Mouse (Mus musculus) hindbrain, embryonic 12.5 days (tissue): ENCODE results near the gene Scgb1b12. TPM values are rescaled to one million over a fixed set of nuclear protein-coding genes. Genes with fewer than 3 reads are reported as not detected.
"Not testable (repeated sequence)": the region's sequence is repeated elsewhere in the genome, so short reads cannot be mapped to it uniquely, and the experiment has no call there.

Source experiments
- ATAC-seq: fragments of 200-750 bp; cut with Nextera tagmentation; 2 replicates; pipeline ENCODE4 v1.8.0; 2017; ENCODE audit warnings: moderate TSS enrichment; ENCODE audit not compliant: low FRiP score
- H3K27ac ChIP-seq: fragments of 300-500 bp; sonication (generic); 2 replicates; pipeline ENCODE4 v1.5.1; 2016; ENCODE audit warnings: mild to moderate bottlenecking
- H3K27me3 ChIP-seq: fragments of 300-500 bp; sonication (generic); 2 replicates; pipeline ENCODE4 v1.6.1; 2016; ENCODE audit warnings: mild to moderate bottlenecking
- H3K36me3 ChIP-seq: fragments of 300-500 bp; sonication (generic); 2 replicates; pipeline ENCODE4 v1.6.1; 2016; ENCODE audit warnings: mild to moderate bottlenecking
- H3K4me1 ChIP-seq: fragments of 300-500 bp; sonication (generic); 2 replicates; pipeline ENCODE4 v1.6.1; 2016
- H3K4me2 ChIP-seq: fragments of 300-500 bp; sonication (generic); replicated peaks from 2 replicates; pipeline ENCODE4 v1.6.1; 2016; ENCODE audit warnings: mild to moderate bottlenecking
- H3K4me3 ChIP-seq: fragments of 300-500 bp; sonication (generic); 2 replicates; pipeline ENCODE4 v1.5.1; 2016; ENCODE audit warnings: mild to moderate bottlenecking
- H3K9ac ChIP-seq: fragments of 300-500 bp; sonication (generic); 2 replicates; pipeline ENCODE4 v1.6.1; 2016; ENCODE audit warnings: mild to moderate bottlenecking, moderate library complexity
- H3K9me3 ChIP-seq: fragments of 300-500 bp; sonication (generic); replicated peaks from 2 replicates; pipeline ENCODE4 v1.6.1; 2016; ENCODE audit warnings: mild to moderate bottlenecking
- WGBS: fragments of 180-500 bp; shearing (Covaris S2); methylation state at CpG from one replicate; pipeline ENCODE4 v1.1.7; 2016; 5-methylcytosine and 5-hydroxymethylcytosine counted together
- polyA plus RNA-seq: library from polyadenylated mRNA; unstranded; fragments of >200 nt; fragmentation: Nextera tagmentation; extraction: Ambion mirVana; gene quantifications from 2 replicates; pipeline ENCODE4 v1.2.1, GENCODE M21; 2016

Scgb1b12 gene
- not detected in 2 replicates for polyA plus RNA-seq

- H3K9ac ChIP-seq, H3K4me1 ChIP-seq, H3K36me3 ChIP-seq, H3K4me2 ChIP-seq, H3K27me3 ChIP-seq, ATAC-seq, H3K9me3 ChIP-seq, H3K4me3 ChIP-seq, H3K27ac ChIP-seq: not testable (repeated sequence)
- 87% methylated on average over 2 of the region's 3 CpGs for WGBS
Measured at GRCm38 (mm10) chr7:32333882-32334281, at the start of gene Scgb1b12. Scgb1b12 (plus strand) TSS chr7:32334182.

GRCm38 (mm10) chr7:32327145-32327544 lies 6.8 kb upstream of the Scgb1b12 start, which contains the start of gene Scgb2b12:
Scgb2b12 (minus strand) TSS chr7:32327245.
- H3K9me3 ChIP-seq, ATAC-seq, H3K36me3 ChIP-seq, H3K27ac ChIP-seq, H3K4me2 ChIP-seq, H3K4me3 ChIP-seq, H3K9ac ChIP-seq, H3K4me1 ChIP-seq, H3K27me3 ChIP-seq: not testable (repeated sequence)
- WGBS = 75% methylated on average over 1 of the region's 1 CpGs

Other genes with a start within 250 kb of the Scgb1b12 start
- not detected in 2 replicates for gene Scgb1b10, start 233.3 kb upstream of the Scgb1b12 start, polyA plus RNA-seq
- not detected in 2 replicates for gene Scgb2b11, start 123.0 kb upstream of the Scgb1b12 start, polyA plus RNA-seq
- not detected in 2 replicates for gene Scgb1b11, start 111.3 kb upstream of the Scgb1b12 start, polyA plus RNA-seq
- gene Scgb2b12, start 6.9 kb upstream of the Scgb1b12 start, polyA plus RNA-seq = not detected in 2 replicates
- not detected in 2 replicates for gene Scgb1b29, start 107.4 kb downstream of the Scgb1b12 start, polyA plus RNA-seq